Mouse (Mus musculus): ENCODE data around the gene Il1rl2. TPM values are rescaled to one million over a fixed set of nuclear protein-coding genes. Genes with fewer than 3 reads are reported as not detected.

Il1rl2 gene
- total and polyA plus RNA-seq, 2 experiments from 2014 or later = 2.3 to 9.4 TPM

DNA sequence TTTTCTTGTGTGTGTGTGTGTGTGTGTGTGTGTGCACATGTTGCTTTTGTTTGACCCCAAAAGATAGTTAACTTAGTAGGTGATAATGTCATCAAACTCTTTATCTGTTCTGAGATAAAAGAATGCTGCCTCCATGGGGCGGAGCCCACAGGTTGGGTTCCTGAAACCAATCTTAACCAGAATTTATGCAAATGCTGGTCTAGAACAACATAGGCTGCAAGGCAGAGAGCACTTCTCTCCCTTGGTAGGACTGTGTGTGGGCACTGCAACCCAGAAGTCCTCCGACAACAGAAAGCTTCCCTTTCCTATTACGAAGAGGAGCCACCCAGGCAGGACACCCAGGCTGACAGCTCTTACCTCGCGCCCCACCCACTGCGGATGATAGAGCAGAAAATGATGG is 75.2 kb downstream of the Il1rl2 start:
- 85% methylated on average over 6 of the region's 6 CpGs for WGBS

DNA sequence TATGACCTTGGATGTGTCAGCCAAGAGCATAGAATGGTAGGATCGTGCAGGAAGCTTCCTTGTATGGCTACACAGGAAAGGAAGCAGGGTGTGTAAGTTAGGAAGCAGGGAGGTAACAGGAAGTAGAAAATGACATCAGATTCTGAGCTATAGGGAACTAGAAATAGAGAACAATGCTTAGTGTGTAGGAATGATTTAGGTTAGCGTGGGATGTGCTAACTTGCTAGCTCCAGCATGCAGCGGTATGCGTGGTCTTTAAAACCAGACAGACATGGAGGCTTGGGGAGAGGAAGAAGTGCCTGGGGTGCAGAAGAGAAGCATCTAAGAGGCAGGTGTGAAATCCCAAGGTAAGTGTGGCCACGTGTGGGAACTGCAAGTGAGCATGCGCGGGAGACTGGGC is 80.3 kb downstream of the Il1rl2 start:
- Histone ChIP-seq H3K27ac (ENCODE audit: low read depth) (no peak overlapping the region), H3K4me1 (ENCODE audit: control insufficient read depth, insufficient read depth) (no peaks in the 10 kb centered on the region), H3K4me2 (ENCODE audit: low read depth, low read length) (no peak overlapping the region), H3K4me3 (ENCODE audit: low read depth, low read length) (no peak overlapping the region), H3K9me3 (replicated peaks; ENCODE audit: control insufficient read depth, low read length) (no peaks in the 10 kb centered on the region), H3K36me3 (replicated peaks; ENCODE audit: control insufficient read depth, insufficient read depth, low read length) (no peaks in the 10 kb centered on the region), H3K9ac (replicated peaks; ENCODE audit: low read depth, low read length) (no peak overlapping the region), H3K27me3 (ENCODE audit: control insufficient read depth, insufficient read depth, low read length) (no peaks in the 10 kb centered on the region)
- ATAC-seq (ENCODE audit: insufficient read depth, low read depth) (no peak), DNase-seq (ENCODE audit: low spot score) (peak; percentile 10)
- WGBS = 56% methylated on average over 7 of the region's 7 CpGs
- TF ChIP-seq CTCF (IDR thresholded peaks at IDR 0.05; ENCODE audit: low read depth) = no peak
- TF ChIP-seq EP300 (IDR thresholded peaks at IDR 0.05; ENCODE audit: low read depth) = no peak

More for the DNA sequence above, 75.2 kb downstream of the Il1rl2 start:
- no peak for ATAC-seq (ENCODE audit: insufficient read depth, low read depth)
- Histone ChIP-seq H3K27ac (ENCODE audit: low read depth) (no peak overlapping the region), H3K36me3 (replicated peaks; ENCODE audit: control insufficient read depth, insufficient read depth, low read length) (no peaks in the 10 kb centered on the region), H3K4me1 (ENCODE audit: control insufficient read depth, insufficient read depth) (no peaks in the 10 kb centered on the region), H3K4me3 (ENCODE audit: low read depth, low read length) (no peak overlapping the region), H3K4me2 (ENCODE audit: low read depth, low read length) (no peak overlapping the region), H3K9me3 (replicated peaks; ENCODE audit: control insufficient read depth, low read length) (no peaks in the 10 kb centered on the region), H3K9ac (replicated peaks; ENCODE audit: low read depth, low read length) (no peak overlapping the region), H3K27me3 (ENCODE audit: control insufficient read depth, insufficient read depth, low read length) (no peaks in the 10 kb centered on the region)
- TF ChIP-seq CTCF (IDR thresholded peaks at IDR 0.05; ENCODE audit: low read depth) (no peak), EP300 (IDR thresholded peaks at IDR 0.05; ENCODE audit: low read depth) (no peak)
- no peak for DNase-seq (ENCODE audit: low spot score)

DNA sequence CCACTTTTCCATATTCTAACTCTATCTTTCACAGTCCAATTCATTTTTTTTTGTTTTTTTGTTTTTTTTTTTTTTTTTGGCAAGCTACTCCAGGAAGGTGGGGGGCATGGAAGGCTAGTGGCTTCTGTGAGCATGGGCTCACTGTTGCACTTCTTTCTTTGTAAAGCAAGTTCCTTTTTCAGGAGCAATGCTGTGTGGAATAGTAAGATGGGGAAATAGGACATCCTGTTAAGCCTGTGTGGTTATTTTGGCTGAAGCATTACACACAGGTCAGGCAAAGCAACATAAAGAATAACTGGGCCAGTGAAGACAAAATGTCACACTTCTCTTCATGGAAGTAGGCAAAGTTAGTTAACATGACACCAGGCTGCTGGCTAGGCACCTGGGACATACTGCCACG is 85.5 kb downstream of the Il1rl2 start:
- H3K4me3 ChIP-seq (ENCODE audit: low read depth, low read length) = no peak overlapping the region
- H3K9me3 ChIP-seq (replicated peaks; ENCODE audit: control insufficient read depth, low read length) = no peaks in the 10 kb centered on the region
- no peak overlapping the region for H3K27ac ChIP-seq (ENCODE audit: low read depth)
- TF ChIP-seq CTCF (IDR thresholded peaks at IDR 0.05; ENCODE audit: low read depth) = no peak
- TF ChIP-seq EP300 (IDR thresholded peaks at IDR 0.05; ENCODE audit: low read depth) = no peak
- H3K4me2 ChIP-seq (ENCODE audit: low read depth, low read length) = no peak overlapping the region
- no peaks in the 10 kb centered on the region for H3K4me1 ChIP-seq (ENCODE audit: control insufficient read depth, insufficient read depth)
- no peaks in the 10 kb centered on the region for H3K36me3 ChIP-seq (replicated peaks; ENCODE audit: control insufficient read depth, insufficient read depth, low read length)
- DNase-seq (ENCODE audit: low spot score) (no peak), ATAC-seq (ENCODE audit: insufficient read depth, low read depth) (no peak)
- no peak overlapping the region for H3K9ac ChIP-seq (replicated peaks; ENCODE audit: low read depth, low read length)
- no peaks in the 10 kb centered on the region for H3K27me3 ChIP-seq (ENCODE audit: control insufficient read depth, insufficient read depth, low read length)
- WGBS = 52% methylated on average over 1 of the region's 1 CpGs

DNA sequence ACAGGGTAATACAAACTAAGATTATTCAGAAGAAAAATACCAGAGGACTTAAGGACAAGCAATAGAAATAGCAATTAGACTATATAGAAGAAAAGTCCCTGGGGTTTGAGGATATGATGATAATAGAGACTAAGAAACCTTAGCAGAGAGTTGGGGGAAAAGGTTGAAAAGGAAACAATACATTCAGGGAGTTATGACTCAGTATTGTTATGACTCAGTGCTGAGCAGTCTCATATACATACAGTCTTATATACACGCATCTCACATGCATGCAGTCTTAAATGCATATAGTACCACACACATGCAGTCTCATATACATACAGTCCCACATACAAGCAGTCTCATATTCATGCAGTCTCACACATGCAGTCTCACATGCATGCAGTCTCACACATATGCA is 88.6 kb downstream of the Il1rl2 start:
- DNase-seq (ENCODE audit: low spot score) = no peak
- H3K4me2 ChIP-seq (ENCODE audit: low read depth, low read length) = no peak overlapping the region
- H3K4me3 ChIP-seq (ENCODE audit: low read depth, low read length) = no peak overlapping the region
- no peak for TF ChIP-seq EP300 (IDR thresholded peaks at IDR 0.05; ENCODE audit: low read depth)
- TF ChIP-seq CTCF (IDR thresholded peaks at IDR 0.05; ENCODE audit: low read depth) = no peak
- no peak overlapping the region for H3K27ac ChIP-seq (ENCODE audit: low read depth)
- no peaks in the 10 kb centered on the region for H3K36me3 ChIP-seq (replicated peaks; ENCODE audit: control insufficient read depth, insufficient read depth, low read length)
- WGBS = 84% methylated on average over 1 of the region's 1 CpGs
- H3K9me3 ChIP-seq (replicated peaks; ENCODE audit: control insufficient read depth, low read length) = no peaks in the 10 kb centered on the region
- no peaks in the 10 kb centered on the region for H3K27me3 ChIP-seq (ENCODE audit: control insufficient read depth, insufficient read depth, low read length)
- no peaks in the 10 kb centered on the region for H3K4me1 ChIP-seq (ENCODE audit: control insufficient read depth, insufficient read depth)
- ATAC-seq (ENCODE audit: insufficient read depth, low read depth) = no peak
- no peak overlapping the region for H3K9ac ChIP-seq (replicated peaks; ENCODE audit: low read depth, low read length)

DNA sequence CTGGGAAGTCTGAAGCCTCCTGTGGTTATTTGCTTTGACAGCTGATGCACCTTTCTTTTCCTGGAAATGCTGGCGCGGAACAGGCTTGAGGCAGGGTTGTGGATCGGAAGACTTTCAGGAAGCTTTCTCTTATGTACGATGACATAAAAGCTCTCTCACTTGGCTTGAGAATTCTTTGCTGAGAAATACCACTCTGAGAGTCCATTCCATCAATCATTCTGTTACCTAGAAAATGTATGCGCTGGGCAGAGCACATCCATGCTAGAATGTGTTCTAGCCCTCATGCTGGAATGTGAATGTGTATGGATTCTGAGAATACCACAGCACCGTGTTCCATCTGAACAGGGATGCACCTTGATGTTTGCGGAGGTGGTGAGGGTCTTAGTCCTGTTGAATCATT is 89.9 kb downstream of the Il1rl2 start:
- no peak overlapping the region for H3K27ac ChIP-seq (ENCODE audit: low read depth)
- H3K4me3 ChIP-seq (ENCODE audit: low read depth, low read length) = no peak overlapping the region
- TF ChIP-seq EP300 (IDR thresholded peaks at IDR 0.05; ENCODE audit: low read depth) (no peak), CTCF (IDR thresholded peaks at IDR 0.05; ENCODE audit: low read depth) (no peak)
- no peak overlapping the region for H3K4me2 ChIP-seq (ENCODE audit: low read depth, low read length)
- no peaks in the 10 kb centered on the region for H3K4me1 ChIP-seq (ENCODE audit: control insufficient read depth, insufficient read depth)
- no peaks in the 10 kb centered on the region for H3K9me3 ChIP-seq (replicated peaks; ENCODE audit: control insufficient read depth, low read length)
- H3K36me3 ChIP-seq (replicated peaks; ENCODE audit: control insufficient read depth, insufficient read depth, low read length) = no peaks in the 10 kb centered on the region
- no peaks in the 10 kb centered on the region for H3K27me3 ChIP-seq (ENCODE audit: control insufficient read depth, insufficient read depth, low read length)
- no peak for DNase-seq (ENCODE audit: low spot score)
- WGBS = 77% methylated on average over 7 of the region's 7 CpGs
- H3K9ac ChIP-seq (replicated peaks; ENCODE audit: low read depth, low read length) = no peak overlapping the region
- ATAC-seq (ENCODE audit: insufficient read depth, low read depth) = no peak

DNA sequence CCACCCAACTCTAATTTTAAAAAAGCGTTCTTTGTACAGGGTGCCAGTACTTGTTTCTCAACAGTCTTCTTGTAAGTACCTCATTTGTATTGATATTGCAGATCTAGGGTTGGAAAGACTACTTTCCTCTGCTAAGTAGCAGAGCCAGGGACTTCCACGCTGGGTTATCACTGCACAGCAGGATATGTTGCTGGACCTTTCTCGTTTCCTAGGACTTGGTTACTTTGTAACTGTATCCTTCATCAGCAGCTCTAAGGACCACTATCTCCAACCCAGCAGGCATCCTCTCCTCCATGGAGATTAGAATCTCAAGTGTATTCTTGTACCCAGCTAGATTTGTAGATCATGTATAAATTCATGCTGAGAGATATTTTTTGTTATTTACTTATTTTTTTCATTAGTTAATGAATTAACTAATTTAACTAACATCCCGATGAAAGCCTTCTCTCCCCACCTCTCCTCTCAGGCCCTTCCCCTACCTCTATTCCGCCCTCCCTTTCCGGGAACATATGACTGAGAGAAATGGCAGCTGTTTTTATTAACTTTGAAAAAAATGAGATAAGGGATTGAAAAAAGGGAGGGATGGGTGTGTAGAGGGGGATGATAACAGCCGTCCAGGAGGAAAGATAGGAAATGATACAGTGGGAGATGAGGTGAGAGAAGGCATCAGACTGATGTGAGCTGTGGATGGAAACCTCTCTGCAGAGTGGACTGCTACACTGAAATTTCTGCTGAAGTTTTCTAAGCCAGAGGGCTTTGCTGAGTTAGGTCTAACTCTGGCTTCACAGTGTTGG is 90.7 kb downstream of the Il1rl2 start:
- no peaks in the 10 kb centered on the region for H3K27me3 ChIP-seq (ENCODE audit: control insufficient read depth, insufficient read depth, low read length)
- no peak overlapping the region for H3K27ac ChIP-seq (ENCODE audit: low read depth)
- H3K9me3 ChIP-seq (replicated peaks; ENCODE audit: control insufficient read depth, low read length) = no peaks in the 10 kb centered on the region
- no peaks in the 10 kb centered on the region for H3K4me1 ChIP-seq (ENCODE audit: control insufficient read depth, insufficient read depth)
- no peak for ATAC-seq (ENCODE audit: insufficient read depth, low read depth)
- no peak for DNase-seq (ENCODE audit: low spot score)
- H3K36me3 ChIP-seq (replicated peaks; ENCODE audit: control insufficient read depth, insufficient read depth, low read length) = no peaks in the 10 kb centered on the region
- H3K4me2 ChIP-seq (ENCODE audit: low read depth, low read length) = no peak overlapping the region
- H3K4me3 ChIP-seq (ENCODE audit: low read depth, low read length) = no peak overlapping the region
- H3K9ac ChIP-seq (replicated peaks; ENCODE audit: low read depth, low read length) = no peak overlapping the region
- 43% methylated on average over 7 of the region's 7 CpGs for WGBS
- TF ChIP-seq EP300 (IDR thresholded peaks at IDR 0.05; ENCODE audit: low read depth) (no peak), CTCF (IDR thresholded peaks at IDR 0.05; ENCODE audit: low read depth) (no peak)

Measured in heart, postnatal 0 days (tissue).